Mouse (Mus musculus): ENCODE data around the gene Clec10a.

DNA sequence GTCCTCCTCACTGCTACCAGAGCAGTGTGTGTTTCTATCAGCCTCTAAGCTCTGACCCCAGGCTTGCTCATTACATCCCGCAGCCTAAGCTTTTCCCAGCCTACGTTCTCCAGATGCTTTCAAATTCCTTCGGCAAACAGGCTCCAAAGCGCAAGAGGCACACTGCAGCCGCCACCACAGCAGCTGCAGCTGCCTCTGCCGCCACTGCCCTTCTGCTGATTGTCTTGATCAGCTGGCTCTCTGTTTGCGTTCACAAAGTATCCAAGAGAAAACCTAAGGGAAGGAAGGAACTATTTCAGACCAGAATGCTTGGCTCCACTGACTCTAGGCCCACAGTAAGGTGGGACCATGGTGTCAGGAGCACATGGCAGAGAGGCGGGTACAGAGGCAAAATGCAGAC lies 48.9 kb upstream of the Clec10a start:
- TF ChIP-seq POLR2A (IDR thresholded peaks at IDR 0.05; ENCODE audit: control insufficient read depth, low read depth, low read length) (no peak), CTCF (IDR thresholded peaks at IDR 0.05; ENCODE audit: control insufficient read depth, insufficient read depth, insufficient replicate concordance, low read depth, low read length) (no peak)
